Mouse (Mus musculus): ENCODE measurements around the gene Ccdc187.

- no peak for TF ChIP-seq CTCF (IDR thresholded peaks at IDR 0.05; ENCODE audit: insufficient read depth, low read depth, low read length)
- TF ChIP-seq POLR2A (IDR thresholded peaks at IDR 0.05; ENCODE audit: insufficient read depth, low read depth, low read length) = no peak
Measured at GRCm38 (mm10) chr2:26305555-26305954, 11.2 kb upstream of the Ccdc187 start.

Measured in olfactory bulb, adult 2 months (tissue).